Mouse (Mus musculus): Measurements from ENCODE around the gene Tmem9b.

The Tmem9b gene

DNA sequence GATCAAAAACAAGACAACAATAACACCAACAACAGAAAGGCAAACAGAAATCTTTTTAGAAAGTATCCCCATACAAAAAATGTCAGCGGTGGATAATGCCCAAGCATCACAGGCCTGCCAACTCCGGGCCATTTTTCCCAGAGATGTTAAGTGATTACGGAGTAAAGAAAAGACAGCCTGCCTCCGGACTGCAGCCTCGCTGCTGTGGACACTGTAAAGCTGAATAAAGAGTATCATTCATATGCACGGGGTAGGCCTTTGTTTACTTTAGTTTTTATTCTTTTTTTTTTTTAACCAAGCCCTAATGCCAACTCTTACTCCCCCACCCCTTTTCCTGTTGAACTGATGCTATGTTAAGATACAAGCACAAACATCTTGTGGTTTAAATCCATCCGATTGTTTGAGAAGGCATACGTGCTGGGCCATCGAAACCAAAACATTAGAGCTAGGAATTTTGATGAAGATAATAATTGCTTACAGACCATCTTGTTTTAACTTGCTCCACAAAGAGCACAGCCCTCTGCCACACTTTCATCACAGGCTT is 66.0 kb downstream of the Tmem9b start:
- no peak for DNase-seq (ENCODE audit: low read depth)
